Mouse (Mus musculus): ENCODE data around the gene Tm2d3. TPM values are rescaled to one million over a fixed set of nuclear protein-coding genes. Genes with fewer than 3 reads are reported as not detected.

The Tm2d3 gene
- polyA plus RNA-seq, 1 experiment from 2014 or later = 87.1 TPM

GRCm38 (mm10) chr7:65710301-65710700, 19.3 kb downstream of the Tm2d3 start:
- Histone ChIP-seq H3K4me2 (no peak overlapping the region), H3K4me1 (peaks cover 1% of the 10 kb centered on the region), H3K27me3 (peaks cover 7% of the 10 kb centered on the region; the same call in 1 of the 2 replicates), H3K36me3 (no peaks in the 10 kb centered on the region), H3K9me3 (no peaks in the 10 kb centered on the region), H3K9ac (no peak overlapping the region), H3K27ac (no peak overlapping the region), H3K4me3 (no peak overlapping the region)
- 75% methylated on average over 3 of the region's 3 CpGs for WGBS
- no peak for ATAC-seq (ENCODE audit: insufficient number of reproducible peaks, low FRiP score, low TSS enrichment, low read depth)

GRCm38 (mm10) chr7:65713782-65714181, 22.8 kb downstream of the Tm2d3 start:
- H3K36me3 ChIP-seq = no peaks in the 10 kb centered on the region
- no peak for ATAC-seq (ENCODE audit: insufficient number of reproducible peaks, low FRiP score, low TSS enrichment, low read depth)
- H3K4me3 ChIP-seq = no peak overlapping the region
- H3K27ac ChIP-seq = no peak overlapping the region
- H3K27me3 ChIP-seq = no peaks in the 10 kb centered on the region
- WGBS = 63% methylated on average over 5 of the region's 5 CpGs
- no peak overlapping the region for H3K4me2 ChIP-seq
- H3K9me3 ChIP-seq = no peaks in the 10 kb centered on the region
- no peak overlapping the region for H3K9ac ChIP-seq
- no peaks in the 10 kb centered on the region for H3K4me1 ChIP-seq

DNA sequence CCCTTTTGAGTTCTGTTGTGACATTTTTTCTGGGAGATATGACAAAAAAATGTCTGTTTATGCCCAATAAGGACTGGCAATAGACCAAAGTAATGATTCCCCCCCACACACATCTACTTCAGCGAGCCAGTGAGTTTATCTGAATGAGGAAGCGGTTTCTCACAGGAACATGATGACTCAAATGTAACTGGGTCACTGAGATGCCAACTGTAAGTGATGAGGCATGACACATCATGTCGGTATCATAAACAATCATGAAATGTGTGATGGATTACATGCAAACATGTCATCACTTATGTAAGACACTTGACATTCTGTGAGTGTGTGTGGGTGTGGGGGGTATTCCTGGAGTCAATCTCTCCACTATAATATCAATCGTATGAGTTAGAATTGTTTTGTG, 23.3 kb downstream of the Tm2d3 start:
- no peak for ATAC-seq (ENCODE audit: insufficient number of reproducible peaks, low FRiP score, low TSS enrichment, low read depth)
- H3K4me2 ChIP-seq = no peak overlapping the region
- no peak overlapping the region for H3K9ac ChIP-seq
- no peaks in the 10 kb centered on the region for H3K27me3 ChIP-seq
- H3K4me1 ChIP-seq = no peaks in the 10 kb centered on the region
- H3K27ac ChIP-seq = no peak overlapping the region
- 77% methylated on average over 4 of the region's 4 CpGs for WGBS
- H3K4me3 ChIP-seq = no peak overlapping the region
- no peaks in the 10 kb centered on the region for H3K9me3 ChIP-seq
- no peaks in the 10 kb centered on the region for H3K36me3 ChIP-seq

GRCm38 (mm10) chr7:65734024-65734423, 43.1 kb downstream of the Tm2d3 start:
- Histone ChIP-seq H3K4me3 (no peak overlapping the region), H3K9me3 (no peaks in the 10 kb centered on the region), H3K27ac (no peak overlapping the region), H3K36me3 (no peaks in the 10 kb centered on the region), H3K9ac (no peak overlapping the region), H3K27me3 (no peaks in the 10 kb centered on the region), H3K4me2 (no peak overlapping the region), H3K4me1 (no peaks in the 10 kb centered on the region)
- 42% methylated on average over 2 of the region's 2 CpGs for WGBS
- ATAC-seq (ENCODE audit: insufficient number of reproducible peaks, low FRiP score, low TSS enrichment, low read depth) = no peak

- Histone ChIP-seq H3K27me3 (no peaks in the 10 kb centered on the region), H3K9me3 (no peaks in the 10 kb centered on the region), H3K9ac (no peak overlapping the region), H3K4me2 (no peak overlapping the region), H3K36me3 (no peaks in the 10 kb centered on the region), H3K4me1 (no peaks in the 10 kb centered on the region), H3K27ac (no peak overlapping the region), H3K4me3 (no peak overlapping the region)
- no peak for ATAC-seq (ENCODE audit: insufficient number of reproducible peaks, low FRiP score, low TSS enrichment, low read depth)
- 84% methylated on average over 3 of the region's 3 CpGs for WGBS
Observed at GRCm38 (mm10) chr7:65735261-65735660, 44.3 kb downstream of the Tm2d3 start.

DNA sequence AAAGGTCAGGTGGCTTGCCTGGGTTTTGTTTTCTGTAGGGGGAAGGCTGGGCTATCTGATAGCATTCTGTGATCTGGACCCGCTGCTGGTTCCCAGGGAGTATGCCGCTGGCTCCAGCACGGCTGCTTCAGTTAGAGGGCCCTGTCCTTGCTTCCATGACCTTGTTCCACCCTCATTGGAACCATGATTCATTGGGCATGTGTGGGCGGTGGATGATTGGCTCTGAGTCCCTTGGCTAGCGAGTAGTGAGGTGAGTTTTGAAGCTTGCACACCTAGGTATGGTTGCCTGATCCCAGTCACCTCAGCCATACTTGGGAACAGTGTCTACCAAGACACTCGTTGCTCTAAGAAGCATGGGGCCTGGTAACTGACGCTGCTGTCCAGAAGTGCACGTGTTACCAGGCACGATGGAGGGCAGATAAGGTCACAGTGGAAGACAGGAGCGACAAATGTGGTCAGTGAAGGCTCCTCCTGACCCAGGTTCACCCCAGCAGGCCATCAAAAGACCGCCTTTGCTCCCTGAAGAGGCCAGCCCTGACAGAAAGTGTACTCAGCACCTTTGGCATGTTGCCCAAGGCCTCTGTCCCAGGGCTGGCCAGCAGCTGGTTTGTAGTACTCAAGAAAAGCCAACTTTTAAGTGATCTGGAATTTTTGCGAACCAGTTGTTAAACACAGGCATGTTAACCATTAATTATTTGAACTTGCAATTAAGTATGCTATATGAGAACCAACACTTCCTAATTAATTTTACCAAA, 46.5 kb downstream of the Tm2d3 start:
- Histone ChIP-seq H3K4me1 (no peaks in the 10 kb centered on the region), H3K36me3 (no peaks in the 10 kb centered on the region), H3K27me3 (no peaks in the 10 kb centered on the region), H3K4me2 (no peak overlapping the region), H3K9ac (no peak overlapping the region), H3K4me3 (no peak overlapping the region), H3K27ac (no peak overlapping the region), H3K9me3 (no peaks in the 10 kb centered on the region)
- 58% methylated on average over 12 of the region's 12 CpGs for WGBS
- no peak for ATAC-seq (ENCODE audit: insufficient number of reproducible peaks, low FRiP score, low TSS enrichment, low read depth)

- H3K9me3 ChIP-seq = no peaks in the 10 kb centered on the region
- H3K9ac ChIP-seq = no peak overlapping the region
- H3K27me3 ChIP-seq = no peaks in the 10 kb centered on the region
- H3K27ac ChIP-seq = no peak overlapping the region
- no peaks in the 10 kb centered on the region for H3K4me1 ChIP-seq
- H3K4me3 ChIP-seq = no peak overlapping the region
- ATAC-seq (ENCODE audit: insufficient number of reproducible peaks, low FRiP score, low TSS enrichment, low read depth) = no peak
- 92% methylated on average over 8 of the region's 8 CpGs for WGBS
- H3K4me2 ChIP-seq = no peak overlapping the region
- H3K36me3 ChIP-seq = no peaks in the 10 kb centered on the region
Observed at GRCm38 (mm10) chr7:65742857-65743256, 51.9 kb downstream of the Tm2d3 start.

- Histone ChIP-seq H3K36me3 (no peaks in the 10 kb centered on the region), H3K4me1 (no peaks in the 10 kb centered on the region), H3K9ac (no peak overlapping the region), H3K4me3 (no peak overlapping the region), H3K9me3 (no peaks in the 10 kb centered on the region), H3K4me2 (no peak overlapping the region), H3K27me3 (no peaks in the 10 kb centered on the region), H3K27ac (no peak overlapping the region)
- no peak for ATAC-seq (ENCODE audit: insufficient number of reproducible peaks, low FRiP score, low TSS enrichment, low read depth)
- WGBS = 82% methylated on average over 11 of the region's 11 CpGs
Observed at GRCm38 (mm10) chr7:65747990-65748955, 57.3 kb downstream of the Tm2d3 start.

Other genes with a start within 250 kb of the Tm2d3 start
- gene Tjp1, start 163.4 kb upstream of the Tm2d3 start, polyA plus RNA-seq (2015; fragmentation: Nextera tagmentation; extraction: Ambion mirVana) = 21.8 and 25.1 TPM in 2 replicates
- gene Tarsl2, start 46.3 kb upstream of the Tm2d3 start, polyA plus RNA-seq (2015; fragmentation: Nextera tagmentation; extraction: Ambion mirVana) = 8.2 and 8.9 TPM in 2 replicates
- gene Pcsk6, start 170.6 kb downstream of the Tm2d3 start, polyA plus RNA-seq (2015; fragmentation: Nextera tagmentation; extraction: Ambion mirVana) = 10.3 and 10.8 TPM in 2 replicates